Mouse (Mus musculus) heart, adult 11 months (tissue): ENCODE measurements at regions not wholly inside any gene's neighbourhood (a gene's known extent, or its start where the extent isn't known, plus 50 kb on each side); places are given as distances from the start of the nearest gene placed in this dataset.

Experiments
- DNase-seq: peaks from one replicate; pipeline ENCODE4 v3.0.0; 2022

DNA sequence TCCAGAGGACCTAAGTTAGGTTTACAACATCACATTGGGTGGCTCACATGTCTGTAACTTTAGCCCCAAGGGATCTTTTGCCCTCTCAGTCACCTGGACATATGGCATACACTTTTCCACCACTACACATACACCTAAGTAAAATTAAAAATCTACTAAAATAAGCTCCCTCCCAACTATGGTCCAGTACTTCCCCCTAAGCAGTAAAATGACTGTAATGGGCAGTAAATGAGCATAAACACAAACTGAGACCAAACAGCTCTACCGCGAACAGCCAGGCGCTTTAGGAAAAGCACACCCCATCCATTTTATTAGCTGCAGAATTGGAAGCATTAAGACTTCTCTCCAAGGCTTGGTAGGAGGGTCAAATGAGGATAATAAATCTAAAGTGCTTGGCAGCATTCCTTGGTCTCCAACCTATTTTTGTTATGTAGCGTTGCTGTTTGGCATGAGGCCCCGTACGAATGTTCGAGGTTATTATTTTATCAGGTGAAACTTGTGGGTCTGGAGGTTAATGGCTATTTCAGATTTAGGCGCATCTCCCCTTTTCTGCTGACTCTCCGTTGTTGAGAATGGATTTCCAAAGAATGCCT, 157.5 kb upstream of the Eif4g2 start:
- DNase-seq: peak; percentile 92

GRCm38 (mm10) chr7:111237819-111238218, 155.0 kb upstream of the Eif4g2 start:
- peak; percentile 92 for DNase-seq

DNA sequence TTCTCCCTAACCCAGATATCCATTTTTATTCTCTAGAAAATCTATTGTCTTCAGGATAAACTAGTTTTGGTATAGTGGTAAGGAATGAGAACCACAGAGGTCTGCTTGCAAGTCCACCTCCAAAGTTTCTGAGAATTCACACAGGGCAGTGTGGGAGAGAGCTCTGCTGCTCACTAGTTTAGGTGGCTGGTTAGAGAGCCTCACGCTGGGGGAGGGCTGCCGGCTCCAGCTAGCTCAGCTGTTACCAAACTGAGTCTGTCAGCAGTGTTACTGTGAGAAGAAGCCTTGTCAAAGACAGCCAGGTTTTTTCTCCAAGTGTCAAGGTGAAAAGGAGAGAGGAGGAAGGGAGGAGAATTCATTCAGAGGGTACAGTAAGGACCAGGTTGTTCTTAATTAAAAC, 147.8 kb upstream of the Eif4g2 start:
- DNase-seq: peak; percentile 88

DNA sequence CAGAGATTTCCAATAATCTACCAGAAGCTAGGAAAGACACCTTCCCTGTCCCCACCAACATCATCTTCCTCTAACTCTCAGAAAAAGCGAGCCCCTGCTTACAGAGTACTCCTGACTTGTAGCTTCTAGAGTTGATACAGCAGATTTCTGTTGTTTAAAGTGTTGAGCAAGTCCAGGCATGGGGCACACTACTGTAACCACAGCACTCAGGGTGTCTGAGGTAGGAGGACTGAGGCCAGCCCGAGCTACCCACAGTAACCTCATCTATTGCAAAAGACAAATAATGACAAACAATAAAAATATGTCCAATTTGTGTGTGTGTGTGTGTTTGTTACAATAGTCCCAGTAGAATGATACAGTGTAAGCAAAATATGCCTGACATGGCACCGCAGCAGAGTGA, 144.3 kb upstream of the Eif4g2 start:
- peak; percentile 29 for DNase-seq

GRCm38 (mm10) chr7:111226026-111226656, 143.3 kb upstream of the Eif4g2 start:
- DNase-seq: peak; percentile 52

DNA sequence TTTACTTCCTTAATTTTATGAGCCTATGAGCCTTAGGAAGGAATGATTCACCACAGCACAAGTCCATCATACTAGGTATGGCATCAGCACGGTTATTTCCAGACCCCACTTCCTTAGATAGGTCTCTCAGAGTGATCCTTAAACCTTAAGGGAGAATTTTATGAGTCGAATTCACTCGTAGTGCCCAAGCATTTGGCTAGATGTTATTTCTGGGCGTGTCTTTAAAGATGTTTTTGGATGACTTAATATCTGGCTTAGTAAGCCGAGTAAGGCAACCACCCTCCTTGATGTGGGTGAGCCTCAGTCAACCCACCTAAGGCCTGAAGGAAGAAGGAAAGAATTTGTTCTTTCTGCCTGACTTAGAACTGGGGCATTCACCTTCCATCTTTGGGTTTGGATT, 132.8 kb upstream of the Eif4g2 start:
- peak; percentile 45 for DNase-seq

- peak; percentile 79 for DNase-seq
Observed at GRCm38 (mm10) chr7:111214226-111214906, 131.5 kb upstream of the Eif4g2 start.

- DNase-seq: no peak
Observed at GRCm38 (mm10) chr7:111212188-111212587, 129.4 kb upstream of the Eif4g2 start.

GRCm38 (mm10) chr7:111211641-111212040, 128.8 kb upstream of the Eif4g2 start:
- DNase-seq: peak; percentile 53

DNA sequence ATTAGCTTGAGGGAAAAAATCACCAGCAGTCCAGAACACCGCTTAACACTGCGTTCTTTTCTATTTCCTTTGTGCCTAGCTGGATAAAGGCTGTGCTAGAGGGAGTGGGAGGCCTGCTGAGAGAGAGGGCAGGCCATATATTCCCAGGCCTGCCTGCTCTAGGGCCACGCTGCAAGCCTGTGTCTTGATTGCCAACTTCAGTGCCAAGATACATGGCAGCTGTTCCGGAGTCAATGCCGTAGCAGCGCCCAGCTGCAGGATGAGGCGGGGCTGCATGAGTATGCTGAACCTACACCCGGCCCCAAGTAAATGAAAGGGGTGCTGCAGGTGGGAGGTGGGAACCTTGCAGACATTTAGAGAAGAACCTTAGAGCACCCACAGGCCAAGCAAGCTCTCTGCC, 127.5 kb upstream of the Eif4g2 start:
- peak; percentile 44 for DNase-seq

GRCm38 (mm10) chr7:111205876-111206275, 123.0 kb upstream of the Eif4g2 start:
- DNase-seq: peak; percentile 73

DNA sequence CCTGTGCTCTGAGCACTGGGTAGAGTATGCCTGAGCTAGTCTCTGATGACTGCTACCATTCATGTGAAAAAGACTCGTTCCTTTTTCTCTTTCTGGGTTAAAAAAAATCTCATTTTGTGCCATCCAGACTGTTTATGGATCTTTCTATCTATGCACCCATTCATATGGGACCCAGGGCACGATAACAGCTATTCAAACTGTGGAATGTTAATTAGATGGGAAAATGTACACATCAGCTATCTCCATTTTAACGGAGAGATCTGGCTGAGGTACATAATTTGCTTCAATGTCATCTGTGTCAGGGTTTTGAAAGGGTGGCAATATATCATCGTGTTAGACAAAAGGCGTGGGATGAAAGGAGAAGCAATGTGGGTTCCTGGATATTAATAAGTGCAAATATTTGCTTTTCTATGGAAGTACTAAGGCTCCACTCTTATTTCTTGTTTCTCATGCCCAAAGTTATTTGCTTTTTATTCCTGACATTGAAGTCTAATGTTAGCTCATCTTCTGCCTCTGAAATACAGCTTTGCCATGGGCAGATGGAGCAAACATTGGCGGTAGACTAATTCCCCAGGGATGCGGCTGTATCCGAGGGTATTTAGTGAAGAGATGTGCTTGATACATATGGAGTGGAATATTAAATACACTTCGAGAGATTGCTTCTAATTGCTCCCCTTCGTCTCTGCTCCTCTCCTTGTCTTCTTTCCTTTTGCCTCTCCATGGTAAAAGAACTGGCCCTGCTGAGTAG, 116.0 kb upstream of the Eif4g2 start:
- peak; percentile 71 for DNase-seq

DNA sequence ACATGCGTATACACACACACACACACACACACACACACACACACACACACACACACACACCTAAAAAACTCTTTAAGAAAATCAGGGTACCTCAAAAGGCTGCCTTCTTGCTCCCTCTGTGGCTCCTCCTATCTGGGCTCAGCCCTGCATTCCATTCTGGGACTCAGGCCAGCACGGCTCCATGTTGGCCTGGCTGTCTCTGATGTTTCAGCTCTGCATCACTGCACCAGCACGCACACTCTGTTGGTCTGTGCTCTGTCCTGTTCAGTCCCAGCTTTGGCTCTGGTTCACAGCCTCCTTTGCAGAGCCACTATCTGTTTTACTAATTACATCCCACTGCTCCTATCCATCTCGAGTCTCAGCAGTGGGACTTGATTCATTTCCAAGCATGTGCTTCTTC, 108.8 kb upstream of the Eif4g2 start:
- DNase-seq: peak; percentile 89

GRCm38 (mm10) chr7:111191216-111191615, 108.4 kb upstream of the Eif4g2 start:
- peak; percentile 81 for DNase-seq

DNA sequence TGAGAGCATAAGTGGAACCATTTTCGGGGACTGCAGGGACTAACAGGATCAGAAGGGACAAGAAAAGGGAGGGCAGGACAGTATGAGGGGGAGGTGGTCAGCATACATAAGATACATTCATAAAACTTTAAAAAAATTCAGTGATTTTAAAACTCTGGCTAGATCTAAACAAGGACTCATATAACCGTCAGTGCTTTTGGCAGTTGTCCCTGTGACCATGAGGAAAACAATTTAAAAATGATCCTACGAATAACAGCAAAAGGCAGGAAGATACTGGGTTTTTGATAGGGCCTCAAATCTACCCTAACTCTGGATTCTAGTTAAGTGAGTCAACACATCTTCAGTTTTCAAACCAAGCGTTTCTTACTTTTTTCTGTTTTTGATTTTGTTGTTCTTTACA, 106.9 kb upstream of the Eif4g2 start:
- no peak for DNase-seq

DNA sequence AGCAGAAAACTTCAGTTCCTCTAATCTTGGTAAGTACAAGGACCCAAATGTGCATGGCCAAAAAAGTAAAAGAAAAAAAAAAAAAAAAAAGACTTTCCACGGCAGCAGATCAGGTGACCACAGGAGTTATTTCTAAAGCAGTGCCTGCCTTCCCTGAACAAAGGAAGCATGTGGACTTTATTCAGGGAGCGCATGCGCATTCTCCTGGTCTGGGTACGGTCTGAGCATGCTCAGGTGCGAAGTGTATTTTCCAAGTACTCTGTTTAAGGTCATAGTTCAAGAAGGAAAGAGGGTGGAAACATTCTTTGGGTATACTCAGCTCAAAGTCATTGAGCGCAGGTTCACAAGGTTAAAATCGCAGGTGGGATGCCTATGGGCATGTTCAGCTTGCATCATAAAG, 103.1 kb upstream of the Eif4g2 start:
- DNase-seq: peak; percentile 29

GRCm38 (mm10) chr7:111183512-111183911, 100.7 kb upstream of the Eif4g2 start:
- DNase-seq: peak; percentile 91

- peak; percentile 80 for DNase-seq
Observed at GRCm38 (mm10) chr7:111182319-111182718, 99.5 kb upstream of the Eif4g2 start.

DNA sequence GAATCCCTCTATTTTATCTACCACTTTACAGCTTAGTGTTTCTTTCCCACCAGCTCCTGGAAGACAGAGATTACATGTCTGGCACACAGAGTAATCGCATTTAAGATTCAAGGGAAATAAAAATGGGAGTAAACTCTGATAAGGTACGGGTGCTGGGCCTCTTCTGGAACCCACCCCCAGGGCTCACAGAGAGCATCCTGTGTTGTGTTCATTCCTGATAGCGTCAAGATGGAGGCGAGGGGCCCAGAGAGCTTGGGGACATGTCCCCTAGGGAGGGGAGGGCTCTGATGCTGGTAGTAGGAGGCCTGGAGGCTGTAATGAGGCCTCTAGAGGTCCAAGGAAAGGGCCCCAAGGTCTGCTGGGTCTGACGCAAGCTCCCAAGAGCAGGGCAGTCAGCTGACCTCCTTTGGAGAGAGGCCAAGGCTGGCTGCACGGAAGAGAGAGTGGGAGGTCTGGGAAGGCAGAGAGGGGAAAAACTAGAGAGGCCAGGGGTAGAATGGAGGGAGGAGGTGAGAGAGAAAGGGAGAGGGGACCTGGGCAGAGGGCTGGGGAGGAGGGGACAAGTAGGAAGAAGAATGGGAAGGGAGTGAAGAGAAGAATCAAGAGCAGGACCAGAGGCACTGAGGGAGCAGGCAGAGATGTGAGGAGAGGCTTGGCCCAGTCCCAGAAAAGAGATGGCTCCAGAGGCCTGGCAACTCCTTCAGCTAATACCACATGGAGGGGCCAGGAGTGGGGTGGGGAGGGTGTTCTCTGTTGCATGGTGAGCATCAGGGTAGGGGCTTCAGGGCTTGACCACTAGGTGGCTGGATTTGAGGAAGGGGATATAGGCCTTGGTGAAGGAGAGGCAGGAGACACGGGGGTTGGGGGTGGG, 96.8 kb upstream of the Eif4g2 start:
- peak; percentile 98 for DNase-seq

DNA sequence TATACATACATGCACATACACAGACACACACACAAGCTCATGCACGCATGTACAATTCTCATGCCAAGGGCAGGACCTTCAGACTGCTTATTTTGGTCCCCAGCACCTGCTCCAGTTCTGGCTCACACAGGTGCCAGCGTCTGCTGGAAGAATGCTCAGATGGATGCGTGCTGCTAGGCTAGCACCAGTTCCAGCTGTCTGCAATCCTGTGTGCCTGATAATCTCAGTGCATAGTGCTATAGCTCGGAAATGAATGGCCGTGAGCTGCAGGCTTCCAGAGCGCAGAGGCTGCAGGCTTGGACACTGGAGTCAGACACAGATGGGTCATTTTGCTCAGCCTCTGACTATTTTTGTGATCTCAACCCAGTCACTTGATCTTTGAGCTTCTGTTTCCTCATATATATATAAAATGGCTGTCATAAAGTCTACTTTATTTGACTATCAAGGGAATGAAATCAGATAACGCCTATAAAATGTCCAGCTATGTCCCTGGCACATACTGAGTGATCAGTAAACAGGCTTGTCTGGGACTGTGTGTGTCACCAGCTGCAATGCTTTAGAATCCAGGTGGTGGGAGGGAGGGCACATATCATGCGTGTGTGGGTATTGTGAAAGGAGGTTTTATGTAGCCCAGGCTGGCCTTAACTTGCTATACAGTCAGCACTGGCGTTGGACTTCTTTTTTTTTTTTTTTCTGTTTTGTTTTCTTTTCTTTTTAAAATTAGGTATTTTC, 91.7 kb upstream of the Eif4g2 start:
- DNase-seq: peak; percentile 87

DNA sequence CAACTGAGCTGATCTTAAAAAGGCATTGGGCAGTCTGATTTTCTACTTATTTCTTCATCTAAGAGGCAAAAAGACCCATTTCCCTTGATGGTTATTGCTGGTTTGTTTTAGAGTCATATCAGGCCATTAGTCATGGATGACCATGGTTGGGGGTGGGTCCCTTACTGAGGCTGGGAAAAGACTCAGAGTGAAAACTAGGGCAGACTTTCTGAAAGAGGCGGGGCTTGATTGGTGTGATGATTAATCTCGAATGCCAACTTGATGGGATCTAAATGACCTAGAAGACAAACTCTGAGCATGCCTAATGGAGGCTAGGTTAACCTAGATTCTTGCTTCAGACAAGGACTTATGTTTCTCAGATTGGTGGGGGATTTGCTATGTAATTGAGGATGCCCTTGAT, 89.2 kb upstream of the Eif4g2 start:
- DNase-seq: peak; percentile 64
